Mouse (Mus musculus): ENCODE data around the gene AC109138.7. TPM values are rescaled to one million over a fixed set of nuclear protein-coding genes. Genes with fewer than 3 reads are reported as not detected.

Gene AC109138.7
- polyA plus RNA-seq, 1 experiment from 2014 or later, result not detected

GRCm38 (mm10) chr19:4194776-4195650, 19.1 kb upstream of the AC109138.7 start:
- H3K27me3 ChIP-seq, result no peaks in the 10 kb centered on the region
- H3K9me3 ChIP-seq (replicated peaks), result no peaks in the 10 kb centered on the region
- peaks cover 67% of the 10 kb centered on the region for H3K36me3 ChIP-seq
- H3K4me3 ChIP-seq (replicated peaks), result no peak overlapping the region
- H3K27ac ChIP-seq, result 0 out of 2 replicates have a peak overlapping the region, but pooled peaks have one; percentile 45
- WGBS, result 76% methylated on average over 12 of the region's 12 CpGs
- peaks cover 70% of the 10 kb centered on the region for H3K4me1 ChIP-seq
- no peak overlapping the region for H3K9ac ChIP-seq
- ATAC-seq (replicated peaks; ENCODE audit: low FRiP score), result no peak
- H3K4me2 ChIP-seq, result 0 out of 2 replicates have a peak overlapping the region, but pooled peaks have one; percentile 77

DNA sequence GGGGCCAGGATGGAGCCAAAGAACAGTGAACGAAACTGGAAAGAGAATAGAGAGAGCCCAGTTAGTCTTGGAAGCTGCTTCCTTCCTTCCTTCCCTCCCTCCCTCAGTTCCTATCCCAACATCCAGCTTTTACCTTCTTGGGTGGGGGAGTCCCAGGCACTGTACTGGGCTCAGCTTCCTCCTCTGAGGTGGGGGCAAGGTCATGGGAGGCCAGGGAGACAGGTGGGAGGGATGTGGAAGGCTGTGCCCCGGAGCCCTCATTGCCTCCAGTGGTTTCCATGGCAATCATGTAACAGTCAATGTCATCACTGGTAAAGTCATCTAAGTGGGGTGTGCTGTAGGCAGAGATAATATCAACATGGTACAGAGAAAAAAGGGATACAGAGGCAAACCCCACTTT, 18.1 kb upstream of the AC109138.7 start:
- no peak overlapping the region for H3K9ac ChIP-seq
- H3K4me2 ChIP-seq, result no peak overlapping the region
- H3K27ac ChIP-seq, result peak overlapping the region; percentile 45
- H3K4me3 ChIP-seq (replicated peaks), result no peak overlapping the region
- H3K9me3 ChIP-seq (replicated peaks), result no peaks in the 10 kb centered on the region
- WGBS, result 27% methylated on average over 2 of the region's 2 CpGs
- H3K27me3 ChIP-seq, result no peaks in the 10 kb centered on the region
- no peak for ATAC-seq (replicated peaks; ENCODE audit: low FRiP score)
- peaks cover 70% of the 10 kb centered on the region for H3K36me3 ChIP-seq
- H3K4me1 ChIP-seq, result peaks cover 72% of the 10 kb centered on the region

DNA sequence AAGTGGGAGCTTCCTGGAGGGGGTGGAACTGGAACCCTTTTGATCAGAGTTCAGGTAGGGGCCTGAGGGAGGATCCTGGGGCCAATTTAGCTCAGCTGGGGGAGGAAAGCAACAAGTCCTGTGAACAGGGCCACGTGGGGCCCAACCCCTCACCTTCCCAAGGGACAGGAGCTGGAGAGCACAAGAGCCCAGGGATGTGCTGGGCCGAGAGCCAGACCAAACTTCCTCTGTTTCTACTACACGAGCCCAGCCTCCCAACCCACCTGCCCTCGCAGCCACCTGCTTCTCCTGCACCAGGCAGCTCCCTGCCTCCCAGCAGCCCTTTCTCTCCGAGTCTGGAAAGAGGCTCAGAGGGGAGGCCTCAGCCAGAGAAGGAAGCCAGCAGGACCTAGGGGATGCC, 17.6 kb upstream of the AC109138.7 start:
- Histone ChIP-seq H3K4me3 (replicated peaks) (no peak overlapping the region), H3K27ac (peak overlapping the region; percentile 45), H3K9ac (no peak overlapping the region), H3K27me3 (no peaks in the 10 kb centered on the region), H3K36me3 (peaks cover 70% of the 10 kb centered on the region), H3K4me1 (peaks cover 67% of the 10 kb centered on the region), H3K9me3 (replicated peaks) (no peaks in the 10 kb centered on the region), H3K4me2 (no peak overlapping the region)
- WGBS, result 6% methylated on average over 5 of the region's 5 CpGs
- ATAC-seq (replicated peaks; ENCODE audit: low FRiP score), result no peak

GRCm38 (mm10) chr19:4197180-4197579, 17.0 kb upstream of the AC109138.7 start:
- Histone ChIP-seq H3K27ac (0 out of 2 replicates have a peak overlapping the region, but pooled peaks have one; percentile 45), H3K9me3 (replicated peaks) (no peaks in the 10 kb centered on the region), H3K4me1 (peaks cover 72% of the 10 kb centered on the region), H3K27me3 (no peaks in the 10 kb centered on the region), H3K36me3 (peaks cover 70% of the 10 kb centered on the region), H3K9ac (no peak overlapping the region; the same call in 1 of the 2 replicates), H3K4me2 (no peak overlapping the region), H3K4me3 (replicated peaks) (no peak overlapping the region)
- 63% methylated on average over 3 of the region's 3 CpGs for WGBS
- no peak for ATAC-seq (replicated peaks; ENCODE audit: low FRiP score)

DNA sequence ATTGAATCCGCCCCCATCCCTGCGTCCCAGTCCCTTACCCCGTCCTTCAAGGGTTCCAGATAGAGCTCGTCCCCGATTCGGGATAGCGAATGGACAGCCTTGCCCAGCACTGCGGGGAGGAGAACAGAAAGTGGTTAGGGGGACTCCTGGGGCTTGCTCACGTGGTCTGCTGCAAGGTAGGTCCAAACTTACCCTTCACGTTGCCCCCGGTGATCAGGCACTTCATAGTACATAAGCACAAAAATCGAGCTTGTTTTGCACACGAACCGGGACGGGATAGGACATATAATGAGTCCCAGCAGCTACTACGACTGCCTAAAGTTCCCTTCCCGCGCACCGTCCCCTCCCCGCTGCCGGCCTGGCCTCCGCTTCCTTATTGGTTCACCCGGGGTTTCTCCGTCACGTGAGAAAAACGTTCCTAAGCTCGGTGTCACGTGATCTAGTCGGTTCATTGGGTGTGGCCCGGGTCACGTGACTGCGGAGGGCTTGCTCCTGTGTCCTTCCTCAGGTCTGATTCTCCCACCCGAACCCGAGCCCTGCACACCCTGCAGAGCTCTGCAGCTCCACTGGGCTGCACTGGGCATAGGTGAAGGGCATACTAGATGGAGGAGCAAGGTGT, 12.8 kb upstream of the AC109138.7 start, which contains the start of gene Rad9a:
Gene Rad9a, minus strand, starts transcription at position 372 of the 619 bp plus-strand sequence.
- Histone ChIP-seq H3K27ac (peak within 1 kb of the TSS; percentile 84), H3K4me2 (peak within 1 kb of the TSS; percentile 92), H3K36me3 (peaks cover 37% of the 10 kb centered on the region), H3K27me3 (peaks cover 5% of the 10 kb centered on the region; the same call in 1 of the 2 replicates), H3K9ac (peak within 1 kb of the TSS; percentile 75), H3K4me1 (peaks cover 44% of the 10 kb centered on the region), H3K9me3 (replicated peaks) (no peaks in the 10 kb centered on the region), H3K4me3 (replicated peaks) (peak within 1 kb of the TSS; percentile 76)
- peak; percentile 81 for ATAC-seq (replicated peaks; ENCODE audit: low FRiP score)
- WGBS, result 0% methylated on average over 34 of the region's 34 CpGs

GRCm38 (mm10) chr19:4202149-4202548, 12.0 kb upstream of the AC109138.7 start:
- WGBS, result 21% methylated on average over 7 of the region's 7 CpGs
- Histone ChIP-seq H3K9me3 (replicated peaks) (no peaks in the 10 kb centered on the region), H3K36me3 (peaks cover 30% of the 10 kb centered on the region), H3K4me2 (peak overlapping the region; percentile 92), H3K27me3 (peaks cover 5% of the 10 kb centered on the region; the same call in 1 of the 2 replicates), H3K4me3 (replicated peaks) (peak overlapping the region; percentile 76), H3K4me1 (peaks cover 37% of the 10 kb centered on the region), H3K9ac (peak overlapping the region; percentile 75), H3K27ac (peak overlapping the region; percentile 49; the same call in 1 of the 2 replicates)
- no peak for ATAC-seq (replicated peaks; ENCODE audit: low FRiP score)

GRCm38 (mm10) chr19:4203148-4203547, 11.0 kb upstream of the AC109138.7 start:
- WGBS, result 63% methylated on average over 3 of the region's 3 CpGs
- peaks cover 29% of the 10 kb centered on the region for H3K4me1 ChIP-seq
- H3K27ac ChIP-seq, result no peak overlapping the region
- H3K4me2 ChIP-seq, result no peak overlapping the region
- peaks cover 20% of the 10 kb centered on the region for H3K36me3 ChIP-seq
- H3K4me3 ChIP-seq (replicated peaks), result no peak overlapping the region
- H3K27me3 ChIP-seq, result peaks cover 5% of the 10 kb centered on the region; the same call in 1 of the 2 replicates
- no peak for ATAC-seq (replicated peaks; ENCODE audit: low FRiP score)
- no peaks in the 10 kb centered on the region for H3K9me3 ChIP-seq (replicated peaks)
- H3K9ac ChIP-seq, result no peak overlapping the region

- WGBS, result 65% methylated on average over 13 of the region's 13 CpGs
- Histone ChIP-seq H3K27ac (peak overlapping the region; percentile 15; the same call in 1 of the 2 replicates), H3K4me3 (replicated peaks) (no peak overlapping the region), H3K4me2 (no peak overlapping the region), H3K9me3 (replicated peaks) (no peaks in the 10 kb centered on the region), H3K9ac (no peak overlapping the region), H3K27me3 (peaks cover 5% of the 10 kb centered on the region; the same call in 1 of the 2 replicates), H3K4me1 (peaks cover 29% of the 10 kb centered on the region), H3K36me3 (peaks cover 14% of the 10 kb centered on the region)
- no peak for ATAC-seq (replicated peaks; ENCODE audit: low FRiP score)
These were observed 10.4 kb upstream of the AC109138.7 start for GRCm38 (mm10) chr19:4203604-4204326.

- Histone ChIP-seq H3K27ac (no peak overlapping the region), H3K9ac (no peak overlapping the region), H3K4me1 (peaks cover 25% of the 10 kb centered on the region), H3K4me2 (no peak overlapping the region), H3K27me3 (peaks cover 5% of the 10 kb centered on the region; the same call in 1 of the 2 replicates), H3K36me3 (peaks cover 3% of the 10 kb centered on the region), H3K9me3 (replicated peaks) (no peaks in the 10 kb centered on the region), H3K4me3 (replicated peaks) (no peak overlapping the region)
- no peak for ATAC-seq (replicated peaks; ENCODE audit: low FRiP score)
- WGBS, result 70% methylated on average over 4 of the region's 4 CpGs
These were observed 9.3 kb upstream of the AC109138.7 start for GRCm38 (mm10) chr19:4204889-4205288.

- H3K4me1 ChIP-seq, result peaks cover 23% of the 10 kb centered on the region
- H3K4me2 ChIP-seq, result no peak overlapping the region
- peaks cover 10% of the 10 kb centered on the region for H3K27me3 ChIP-seq
- WGBS, result 0% methylated on average over 2 of the region's 2 CpGs
- peak; percentile 67; the same call in 1 of the 2 replicates for ATAC-seq (replicated peaks; ENCODE audit: low FRiP score)
- H3K9ac ChIP-seq, result no peak overlapping the region
- no peaks in the 10 kb centered on the region for H3K9me3 ChIP-seq (replicated peaks)
- H3K4me3 ChIP-seq (replicated peaks), result no peak overlapping the region
- H3K27ac ChIP-seq, result no peak overlapping the region
- H3K36me3 ChIP-seq, result no peaks in the 10 kb centered on the region
These were observed 7.2 kb upstream of the AC109138.7 start for GRCm38 (mm10) chr19:4206971-4207370.

GRCm38 (mm10) chr19:4208563-4208962, 5.6 kb upstream of the AC109138.7 start:
- Histone ChIP-seq H3K4me3 (replicated peaks) (no peak overlapping the region), H3K4me1 (peaks cover 28% of the 10 kb centered on the region), H3K4me2 (no peak overlapping the region), H3K9ac (no peak overlapping the region), H3K9me3 (replicated peaks) (no peaks in the 10 kb centered on the region), H3K36me3 (no peaks in the 10 kb centered on the region), H3K27me3 (peaks cover 10% of the 10 kb centered on the region), H3K27ac (no peak overlapping the region)
- WGBS, result 76% methylated on average over 5 of the region's 5 CpGs
- no peak for ATAC-seq (replicated peaks; ENCODE audit: low FRiP score)

All from kidney, embryonic 15.5 days (tissue).